Mouse (Mus musculus): ENCODE results near the gene Copa. TPM values are rescaled to one million over a fixed set of nuclear protein-coding genes. Genes with fewer than 3 reads are reported as not detected.
A peak's percentile ranks its signal among the peaks of the same experiment; 100 is the strongest.

The Copa gene
- total RNA-seq, 2 experiments from 2014 or later, result 120 to 122 TPM

GRCm38 (mm10) chr1:172082899-172083445 is 643 bp downstream of the Copa start:
- ATAC-seq (ENCODE audit: poor library complexity, severe bottlenecking), result peak; percentile 64

DNA sequence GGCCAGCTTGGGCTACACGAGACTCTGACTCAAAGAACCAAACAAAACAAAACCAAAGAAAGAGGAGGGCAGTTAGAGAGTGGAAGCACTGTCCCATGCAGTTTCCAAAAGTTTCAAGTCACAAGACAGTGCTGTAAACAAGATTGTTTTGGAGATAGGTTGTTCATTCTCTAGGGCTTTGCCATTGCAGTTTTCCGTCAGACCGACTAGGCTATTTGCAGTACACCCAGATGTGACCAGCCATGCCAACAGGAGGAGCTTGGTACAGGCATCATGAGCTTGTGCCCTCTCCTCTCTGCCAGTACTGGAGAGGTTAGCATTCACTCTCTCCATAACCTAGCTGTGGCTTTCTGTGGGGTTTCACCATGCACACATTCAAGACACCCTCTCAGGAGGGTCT is 11.2 kb downstream of the Copa start:
- ATAC-seq (ENCODE audit: poor library complexity, severe bottlenecking), result no peak

- ATAC-seq (ENCODE audit: poor library complexity, severe bottlenecking), result no peak
Measured at GRCm38 (mm10) chr1:172094295-172094694, 12.0 kb downstream of the Copa start.

DNA sequence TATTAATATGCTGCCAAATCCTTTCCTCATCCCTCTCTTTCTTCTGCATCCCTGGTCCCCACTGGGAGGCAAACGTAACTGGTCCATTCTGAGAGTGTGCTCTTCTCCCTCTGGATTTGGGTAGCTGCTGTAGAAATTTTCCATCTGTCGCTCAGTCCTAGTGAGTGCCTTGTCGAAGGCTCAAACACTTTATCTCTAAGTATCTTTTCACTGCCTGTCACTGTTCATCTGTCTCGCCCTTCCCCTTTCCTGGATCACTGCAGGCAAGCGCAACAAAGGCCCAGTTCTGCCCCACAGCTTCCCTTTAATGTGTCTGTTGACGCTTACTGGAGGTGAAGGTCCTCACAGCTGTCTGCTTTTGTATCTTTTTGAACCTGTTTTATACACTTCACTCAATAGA is 12.9 kb downstream of the Copa start:
- peak; percentile 57; the same call in 1 of the 2 replicates for ATAC-seq (ENCODE audit: poor library complexity, severe bottlenecking)

DNA sequence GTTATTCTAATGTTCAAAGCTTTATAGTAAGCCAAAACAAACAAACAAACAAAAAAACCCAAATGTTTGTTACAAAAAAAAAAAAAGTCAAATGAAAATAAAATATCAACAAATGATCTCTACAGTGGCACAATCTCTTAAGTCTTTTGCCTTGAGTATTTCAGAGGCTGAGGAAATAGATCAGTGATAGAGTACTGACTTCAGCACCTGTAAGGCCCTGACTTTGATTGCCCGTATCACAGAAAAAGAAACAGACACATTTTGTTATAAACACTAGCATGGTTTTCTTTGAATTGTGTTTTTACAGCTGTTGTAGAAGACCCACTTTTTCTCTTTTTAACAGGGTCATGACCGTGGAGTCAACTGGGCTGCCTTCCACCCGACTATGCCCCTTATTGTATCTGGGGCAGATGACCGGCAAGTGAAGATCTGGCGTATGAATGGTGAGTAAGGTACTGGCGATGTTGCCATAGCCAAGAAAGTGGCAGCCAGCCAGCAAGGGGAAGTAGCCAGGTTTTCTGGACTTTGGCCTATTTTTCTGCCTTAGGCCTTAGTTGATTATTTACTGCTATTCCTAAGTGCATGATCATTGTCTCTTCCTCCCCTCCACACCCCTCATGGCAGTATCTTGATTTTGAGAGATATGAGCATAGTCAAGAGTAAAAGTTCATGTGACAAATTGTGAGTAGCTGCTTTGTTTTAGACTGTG is 17.1 kb downstream of the Copa start:
- no peak for ATAC-seq (ENCODE audit: poor library complexity, severe bottlenecking)

DNA sequence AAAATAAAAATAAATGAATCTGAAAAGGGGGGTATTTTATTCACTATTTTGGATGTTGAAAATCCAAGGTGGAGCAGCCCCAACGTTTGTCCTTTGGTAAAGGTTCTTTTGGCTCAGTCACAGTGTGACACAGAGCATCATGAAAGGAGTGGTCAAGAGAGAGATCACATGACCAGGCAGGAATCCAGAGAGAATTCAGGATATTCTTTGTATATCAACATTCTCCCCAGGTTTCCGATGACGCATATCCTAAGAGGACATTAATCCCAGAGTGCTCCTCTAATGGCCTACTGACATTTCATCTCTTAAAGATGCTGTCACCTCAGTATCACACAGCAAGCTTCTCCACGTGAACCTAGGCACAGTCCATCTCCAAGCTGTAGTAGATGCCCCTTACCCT is 21.3 kb downstream of the Copa start:
- ATAC-seq (ENCODE audit: poor library complexity, severe bottlenecking), result no peak

GRCm38 (mm10) chr1:172105101-172105500 is 22.8 kb downstream of the Copa start:
- no peak for ATAC-seq (ENCODE audit: poor library complexity, severe bottlenecking)

DNA sequence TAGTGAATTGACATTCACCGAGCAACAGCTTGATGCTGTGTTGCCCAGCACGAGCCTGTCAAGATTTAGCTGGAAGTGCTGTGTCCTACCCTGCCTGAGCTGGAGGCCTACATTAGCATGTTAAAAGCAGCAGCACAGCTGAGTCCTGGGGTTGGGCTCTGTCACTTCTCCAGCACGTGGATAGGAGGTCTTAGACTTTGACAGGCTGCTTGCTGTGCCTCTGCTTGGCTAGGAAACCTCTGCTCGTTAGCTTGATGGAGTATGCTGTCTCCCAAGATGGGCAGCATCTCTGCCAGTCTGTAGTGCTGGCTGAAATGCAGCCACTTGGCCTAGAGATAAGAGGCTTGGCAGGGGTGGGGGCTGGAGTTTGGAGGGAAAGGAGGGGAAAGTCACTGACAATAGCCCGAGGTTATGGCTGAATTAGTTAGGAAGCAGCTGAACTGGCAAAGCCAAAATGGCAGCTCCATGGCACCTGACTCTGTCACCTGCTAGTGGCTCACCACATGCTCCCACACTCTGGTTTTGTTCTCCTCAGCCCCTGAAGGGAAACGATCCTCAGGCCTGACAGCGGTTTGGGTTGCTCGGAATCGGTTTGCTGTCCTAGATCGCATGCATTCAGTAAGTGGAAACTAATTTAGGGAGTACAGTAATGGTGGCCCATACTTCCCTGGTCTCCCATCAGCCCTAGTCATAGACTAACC is 25.6 kb downstream of the Copa start:
- no peak for ATAC-seq (ENCODE audit: poor library complexity, severe bottlenecking)

DNA sequence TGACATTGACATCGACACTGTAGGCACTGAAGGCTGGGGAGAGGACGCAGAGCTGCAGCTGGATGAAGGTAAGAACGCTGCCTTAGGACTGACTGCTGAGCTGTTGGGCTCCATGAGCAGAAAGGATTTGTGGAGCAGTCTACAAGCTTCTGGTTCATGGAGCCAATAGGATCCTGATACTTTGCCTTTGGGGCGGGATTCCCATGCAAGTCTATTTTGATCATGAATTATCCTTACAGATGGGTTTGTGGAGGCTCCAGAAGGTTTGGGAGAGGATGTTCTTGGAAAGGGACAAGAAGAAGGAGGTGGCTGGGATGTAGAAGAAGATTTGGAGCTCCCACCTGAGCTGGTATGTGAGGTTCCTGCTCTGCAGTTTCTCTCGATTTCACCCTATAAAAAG is 34.6 kb downstream of the Copa start:
- no peak for ATAC-seq (ENCODE audit: poor library complexity, severe bottlenecking)

DNA sequence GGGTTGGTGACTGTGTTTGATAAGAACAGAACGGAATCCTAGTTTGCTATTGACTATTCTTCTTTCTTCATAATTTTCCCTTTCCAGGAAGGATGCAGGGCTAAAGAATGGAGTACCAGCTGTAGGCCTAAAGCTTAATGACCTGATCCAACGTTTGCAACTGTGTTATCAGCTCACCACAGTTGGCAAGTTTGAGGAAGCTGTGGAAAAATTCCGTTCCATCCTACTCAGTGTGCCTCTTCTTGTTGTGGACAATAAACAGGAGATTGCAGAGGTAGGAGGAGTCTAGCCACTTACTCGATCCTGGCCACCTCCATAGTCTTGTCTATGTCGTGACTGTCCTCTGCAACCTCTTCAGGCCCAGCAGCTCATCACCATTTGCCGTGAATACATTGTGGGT is 36.8 kb downstream of the Copa start:
- no peak for ATAC-seq (ENCODE audit: poor library complexity, severe bottlenecking)

DNA sequence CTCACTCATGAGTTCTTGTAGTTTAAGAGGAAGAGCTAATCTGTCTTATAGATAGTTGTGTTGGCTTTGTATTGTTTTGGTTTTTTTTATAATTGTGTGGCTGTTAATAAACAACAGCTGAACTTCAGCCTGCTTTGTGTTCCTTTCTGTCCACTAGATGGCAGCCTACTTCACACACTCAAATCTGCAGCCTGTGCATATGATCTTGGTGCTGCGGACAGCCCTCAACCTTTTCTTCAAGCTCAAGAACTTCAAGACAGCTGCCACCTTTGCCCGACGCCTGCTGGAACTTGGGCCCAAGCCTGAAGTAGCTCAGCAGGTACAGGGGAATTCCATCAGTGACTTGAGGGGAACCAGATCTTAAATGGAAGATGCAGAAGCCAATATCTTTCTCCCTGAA is 37.4 kb downstream of the Copa start:
- ATAC-seq (ENCODE audit: poor library complexity, severe bottlenecking), result peak; percentile 66

DNA sequence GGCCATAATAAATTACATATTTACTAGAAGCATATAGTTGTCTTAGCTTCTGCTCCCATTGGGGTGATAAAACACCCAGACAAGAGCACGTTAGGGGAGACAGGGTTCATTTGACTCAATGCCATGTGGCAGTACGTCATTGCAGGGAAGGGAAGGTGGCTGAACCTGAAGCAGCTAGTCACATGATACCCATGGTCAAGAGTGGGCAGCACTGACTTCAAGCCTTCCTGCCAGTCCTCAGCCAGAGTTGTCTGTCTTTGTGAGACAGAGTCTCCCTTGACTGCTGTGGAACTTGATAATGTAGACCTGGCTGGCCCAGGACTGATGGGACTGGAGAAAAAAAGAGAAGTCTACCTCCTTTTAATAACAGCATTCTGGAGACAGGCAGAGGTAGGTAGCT is 40.3 kb downstream of the Copa start:
- no peak for ATAC-seq (ENCODE audit: poor library complexity, severe bottlenecking)

- no peak for ATAC-seq (ENCODE audit: poor library complexity, severe bottlenecking)
Measured at GRCm38 (mm10) chr1:172124572-172124971, 42.2 kb downstream of the Copa start.

DNA sequence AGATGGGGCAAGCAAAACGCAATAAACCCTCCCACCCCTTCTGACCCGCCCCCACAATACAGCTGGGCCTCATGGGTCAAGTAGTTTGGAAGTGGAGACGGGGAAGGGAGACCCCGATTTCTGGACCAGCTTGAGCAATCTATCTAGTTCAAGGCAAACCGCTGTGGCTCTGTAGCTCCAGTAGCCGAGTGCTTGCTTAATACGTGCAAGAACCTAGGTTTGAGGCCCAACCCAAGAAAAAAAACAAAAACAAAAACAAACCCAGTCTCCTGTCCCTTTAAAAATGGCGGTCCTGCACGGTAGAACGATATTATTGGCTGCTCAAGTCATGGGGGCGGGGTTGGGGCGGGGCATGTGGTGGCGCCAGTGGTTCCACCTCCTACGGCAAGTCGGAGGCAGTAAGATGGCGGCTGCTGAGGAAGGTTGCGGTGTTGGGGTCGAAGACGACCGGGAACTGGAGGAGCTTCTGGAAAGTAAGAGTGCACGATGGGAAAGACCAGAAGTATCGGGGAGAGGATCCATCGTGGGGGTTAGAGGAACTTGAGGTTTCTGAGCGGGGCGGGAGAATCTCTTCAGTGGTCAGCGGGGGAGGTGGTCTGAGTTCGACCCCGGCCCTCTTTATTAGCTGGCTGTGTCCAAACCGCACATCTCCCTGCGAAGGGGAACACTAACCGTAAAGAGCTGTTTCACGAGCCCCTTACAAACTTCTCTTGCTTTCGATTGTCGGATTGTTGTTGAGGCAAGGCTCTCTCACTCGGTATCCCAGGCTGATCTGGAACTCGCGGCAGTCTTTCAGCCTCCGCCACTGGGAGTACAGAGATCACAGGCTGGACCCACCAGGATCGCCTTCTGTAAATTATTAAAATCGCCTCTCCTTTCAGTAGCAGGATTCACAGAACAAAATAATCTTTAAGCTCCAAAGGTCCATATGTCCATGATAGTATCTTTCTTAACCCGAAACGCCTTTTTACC is 44.3 kb downstream of the Copa start, which contains the start of gene Pex19:
Gene Pex19, plus strand, starts transcription at position 380 of the 972 bp plus-strand sequence.
- peak; percentile 99 for ATAC-seq (ENCODE audit: poor library complexity, severe bottlenecking)

- no peak for ATAC-seq (ENCODE audit: poor library complexity, severe bottlenecking)
Measured at GRCm38 (mm10) chr1:172127487-172127886, 45.2 kb downstream of the Copa start.

- ATAC-seq (ENCODE audit: poor library complexity, severe bottlenecking), result no peak
Measured at GRCm38 (mm10) chr1:172128563-172128962, 46.2 kb downstream of the Copa start.

DNA sequence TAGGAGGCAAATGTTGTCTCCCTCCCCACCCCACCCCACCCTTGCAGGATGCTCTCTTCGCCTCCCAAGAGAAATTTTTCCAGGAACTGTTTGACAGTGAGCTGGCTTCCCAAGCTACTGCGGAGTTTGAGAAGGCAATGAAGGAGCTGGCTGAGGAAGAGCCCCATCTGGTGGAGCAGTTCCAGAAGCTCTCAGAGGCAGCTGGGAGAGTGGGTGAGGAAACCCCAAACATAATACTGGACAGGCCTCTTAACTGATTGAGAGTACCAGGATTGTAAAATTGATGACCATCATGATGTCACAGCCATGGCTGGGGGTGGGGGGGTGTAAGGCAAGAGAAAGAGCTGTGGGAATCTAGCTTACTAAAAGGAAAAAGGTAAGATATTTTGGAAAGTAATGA is 46.8 kb downstream of the Copa start:
- no peak for ATAC-seq (ENCODE audit: poor library complexity, severe bottlenecking)

DNA sequence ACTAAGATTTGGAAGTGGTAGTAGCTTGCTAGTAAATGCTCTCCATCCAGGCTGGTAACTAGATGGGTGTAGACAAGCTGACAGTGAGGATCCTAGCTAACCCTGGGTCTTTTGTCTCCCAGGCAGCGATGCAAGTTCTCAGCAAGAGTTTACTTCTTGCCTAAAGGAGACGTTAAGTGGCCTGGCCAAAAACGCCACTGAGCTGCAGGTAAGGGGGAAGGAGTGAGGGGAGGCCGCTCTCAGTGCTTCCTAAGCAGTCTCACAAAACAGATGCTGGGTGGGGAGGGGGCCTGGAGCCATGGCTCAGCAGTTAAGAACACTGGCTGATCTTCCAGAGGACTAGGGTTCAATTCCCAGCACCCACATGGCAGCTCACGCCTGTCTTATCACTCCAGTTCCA is 47.5 kb downstream of the Copa start:
- ATAC-seq (ENCODE audit: poor library complexity, severe bottlenecking), result no peak

DNA sequence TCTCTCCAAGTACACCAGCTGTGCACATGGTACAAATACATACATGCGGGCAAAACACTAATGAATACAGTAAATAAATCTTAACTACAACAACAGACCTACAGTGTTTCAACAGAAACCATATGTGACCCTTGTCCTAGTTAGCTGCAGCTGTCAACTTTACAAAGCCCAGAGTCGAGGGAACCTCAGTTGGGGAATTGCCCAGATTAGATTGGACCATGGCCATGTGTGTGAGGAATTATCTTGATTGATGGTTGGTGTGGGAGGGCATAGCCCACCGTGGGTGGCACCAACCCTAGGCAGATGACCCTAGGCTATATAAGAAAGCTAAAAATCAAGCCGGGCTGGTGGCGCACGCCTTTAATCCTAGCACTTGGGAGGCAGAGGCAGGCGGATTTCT is 50.0 kb downstream of the Copa start:
- no peak for ATAC-seq (ENCODE audit: poor library complexity, severe bottlenecking)

DNA sequence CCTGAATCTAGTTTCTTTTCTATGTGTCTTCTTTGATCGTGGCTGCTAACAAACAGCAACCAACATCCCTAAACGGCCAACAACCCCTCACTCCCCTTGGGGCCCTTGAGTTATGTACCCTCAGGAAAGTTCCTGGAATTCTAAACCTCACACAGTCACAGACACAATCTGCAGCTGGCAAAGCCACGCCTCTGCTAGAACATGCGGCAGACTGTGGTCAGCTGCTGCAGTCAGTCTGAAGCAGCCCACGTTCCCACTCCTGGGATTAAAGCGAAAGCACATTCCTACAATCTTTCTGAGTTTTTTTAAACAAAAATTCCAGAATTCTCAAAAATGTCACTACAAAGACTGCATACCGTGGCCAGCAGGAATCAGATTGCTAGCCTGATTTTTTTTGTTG is 51.2 kb downstream of the Copa start:
- ATAC-seq (ENCODE audit: poor library complexity, severe bottlenecking), result no peak

DNA sequence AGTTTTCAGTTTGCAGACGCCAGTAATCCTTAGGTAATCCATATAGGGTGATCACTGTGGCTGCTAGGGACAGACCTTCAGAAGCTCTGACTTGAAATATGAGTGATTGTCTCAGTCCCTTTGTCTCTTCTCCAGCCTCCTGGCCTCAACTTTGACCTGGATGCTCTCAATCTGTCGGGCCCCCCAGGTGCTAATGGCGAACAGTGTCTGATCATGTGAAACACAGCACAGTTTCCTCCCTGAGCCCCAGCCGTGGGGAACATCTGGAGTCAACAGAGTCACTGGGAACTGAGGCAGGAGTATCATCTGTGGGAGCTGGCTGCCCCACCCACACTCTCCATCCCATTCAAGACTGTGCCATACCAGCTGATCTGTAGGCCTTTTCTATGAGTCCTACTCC is 51.7 kb downstream of the Copa start:
- no peak for ATAC-seq (ENCODE audit: poor library complexity, severe bottlenecking)

All from megakaryocyte, adult 5-6 weeks (primary cell).